Mouse (Mus musculus) lung, embryonic 15.5 days (tissue): ENCODE data around the gene Clta. TPM values are rescaled to one million over a fixed set of nuclear protein-coding genes. Genes with fewer than 3 reads are reported as not detected.

Source experiments
- ATAC-seq: fragments of 200-750 bp; cut with Nextera tagmentation; 2 replicates; pipeline ENCODE4 v1.8.0; 2017; ENCODE audit warnings: moderate number of reproducible peaks, borderline replicate concordance; ENCODE audit not compliant: low FRiP score, low TSS enrichment; ENCODE audit errors: extremely low read depth
- H3K27ac ChIP-seq: fragments of 300-500 bp; sonication (generic); 2 replicates; pipeline ENCODE4 v1.5.1; 2015; ENCODE audit warnings: moderate library complexity, mild to moderate bottlenecking, inconsistent platforms
- H3K27me3 ChIP-seq: fragments of 300-500 bp; sonication (generic); 2 replicates; pipeline ENCODE4 v1.6.1; 2015; ENCODE audit warnings: inconsistent platforms
- H3K36me3 ChIP-seq: fragments of 300-500 bp; sonication (generic); 2 replicates; pipeline ENCODE4 v1.6.1; 2015; ENCODE audit warnings: inconsistent platforms
- H3K4me1 ChIP-seq: fragments of 300-500 bp; sonication (generic); 2 replicates; pipeline ENCODE4 v1.6.1; 2015; ENCODE audit warnings: inconsistent platforms
- H3K4me2 ChIP-seq: fragments of 300-500 bp; sonication (generic); 2 replicates; pipeline ENCODE4 v1.6.1; 2015; ENCODE audit warnings: inconsistent platforms, mild to moderate bottlenecking, moderate library complexity
- H3K4me3 ChIP-seq: fragments of 300-500 bp; sonication (generic); 2 replicates; pipeline ENCODE4 v1.5.1; 2015; ENCODE audit warnings: mild to moderate bottlenecking, inconsistent platforms
- H3K9ac ChIP-seq: fragments of 300-500 bp; sonication (generic); 2 replicates; pipeline ENCODE4 v1.6.1; 2015; ENCODE audit warnings: inconsistent platforms
- H3K9me3 ChIP-seq: fragments of 300-500 bp; sonication (generic); 2 replicates; pipeline ENCODE4 v1.6.1; 2016; ENCODE audit warnings: inconsistent platforms
- WGBS: fragments of 180-500 bp; shearing (Covaris S2); methylation state at CpG from one replicate; pipeline ENCODE4 v1.1.7; 2015; 5-methylcytosine and 5-hydroxymethylcytosine counted together
- polyA plus RNA-seq: library from polyadenylated mRNA; unstranded; fragments of >200 nt; fragmentation: Nextera tagmentation; extraction: Ambion mirVana; gene quantifications from 2 replicates; pipeline ENCODE4 v1.2.1, GENCODE M21; 2015

Gene Clta
- polyA plus RNA-seq, 1 experiment from 2014 or later, result 223 TPM

- Histone ChIP-seq H3K9ac (no peak overlapping the region), H3K4me1 (peaks cover 25% of the 10 kb centered on the region), H3K36me3 (peaks cover 3% of the 10 kb centered on the region; the same call in 1 of the 2 replicates), H3K27ac (no peak overlapping the region), H3K4me3 (no peak overlapping the region), H3K27me3 (no peaks in the 10 kb centered on the region), H3K4me2 (no peak overlapping the region), H3K9me3 (no peaks in the 10 kb centered on the region)
- no peak for ATAC-seq
- 67% methylated on average over 6 of the region's 6 CpGs for WGBS
Observed at GRCm38 (mm10) chr4:44066891-44067290, 62.6 kb downstream of the Clta start.

GRCm38 (mm10) chr4:44068736-44069135 lies 64.5 kb downstream of the Clta start:
- Histone ChIP-seq H3K9me3 (no peaks in the 10 kb centered on the region), H3K9ac (no peak overlapping the region), H3K4me3 (no peak overlapping the region), H3K27me3 (no peaks in the 10 kb centered on the region), H3K27ac (peak overlapping the region; percentile 35; the same call in 1 of the 2 replicates), H3K4me1 (peaks cover 31% of the 10 kb centered on the region), H3K4me2 (peak overlapping the region; percentile 16; the same call in 1 of the 2 replicates), H3K36me3 (peaks cover 3% of the 10 kb centered on the region; the same call in 1 of the 2 replicates)
- ATAC-seq, result no peak
- WGBS, result 41% methylated on average over 9 of the region's 9 CpGs

GRCm38 (mm10) chr4:44069411-44069810 lies 65.2 kb downstream of the Clta start:
- Histone ChIP-seq H3K9me3 (no peaks in the 10 kb centered on the region), H3K4me3 (no peak overlapping the region), H3K9ac (no peak overlapping the region), H3K4me2 (no peak overlapping the region), H3K27me3 (no peaks in the 10 kb centered on the region), H3K4me1 (peaks cover 31% of the 10 kb centered on the region), H3K27ac (no peak overlapping the region), H3K36me3 (peaks cover 3% of the 10 kb centered on the region; the same call in 1 of the 2 replicates)
- no peak for ATAC-seq
- 91% methylated on average over 4 of the region's 4 CpGs for WGBS

DNA sequence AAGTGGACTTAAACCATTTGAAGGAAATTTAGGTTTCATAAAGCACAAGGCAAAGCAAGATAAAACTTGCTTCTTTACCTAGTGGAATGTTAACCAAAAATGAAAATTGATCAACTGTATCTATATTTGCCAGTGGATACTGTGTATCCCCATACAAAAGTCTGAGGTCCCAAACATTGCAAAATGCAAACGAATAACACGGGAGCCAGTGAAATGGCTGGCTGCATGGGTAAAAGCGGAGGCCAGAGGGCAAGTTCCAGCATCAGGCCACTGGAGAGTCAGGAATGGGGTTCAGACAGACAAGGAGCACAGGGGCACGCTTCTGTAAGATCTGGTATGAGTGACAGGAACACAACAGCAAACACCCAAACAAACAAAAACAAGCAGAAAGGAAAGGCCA lies 66.4 kb downstream of the Clta start:
- Histone ChIP-seq H3K9ac (0 out of 2 replicates have a peak overlapping the region, but pooled peaks have one; percentile 78), H3K4me3 (peak overlapping the region; percentile 84)

GRCm38 (mm10) chr4:44071741-44072145 lies 67.5 kb downstream of the Clta start:
- H3K27me3 ChIP-seq, result no peaks in the 10 kb centered on the region
- H3K4me1 ChIP-seq, result peaks cover 21% of the 10 kb centered on the region
- peak overlapping the region; percentile 89 for H3K27ac ChIP-seq
- 4% methylated on average over 11 of the region's 11 CpGs for WGBS
- peak overlapping the region; percentile 84 for H3K4me3 ChIP-seq
- H3K9ac ChIP-seq, result peak overlapping the region; percentile 78
- H3K4me2 ChIP-seq, result peak overlapping the region; percentile 87
- ATAC-seq, result no peak
- no peaks in the 10 kb centered on the region for H3K36me3 ChIP-seq
- no peaks in the 10 kb centered on the region for H3K9me3 ChIP-seq

More for the DNA sequence above, 66.4 kb downstream of the Clta start:
- no peak overlapping the region for H3K27ac ChIP-seq
- no peaks in the 10 kb centered on the region for H3K27me3 ChIP-seq
- H3K4me1 ChIP-seq, result peaks cover 28% of the 10 kb centered on the region
- H3K36me3 ChIP-seq, result peaks cover 3% of the 10 kb centered on the region; the same call in 1 of the 2 replicates
- no peaks in the 10 kb centered on the region for H3K9me3 ChIP-seq
- WGBS, result 75% methylated on average over 4 of the region's 4 CpGs
- H3K4me2 ChIP-seq, result peak overlapping the region; percentile 87
- no peak for ATAC-seq

GRCm38 (mm10) chr4:44072146-44072872 lies 68.1 kb downstream of the Clta start:
- peak overlapping the region; percentile 78 for H3K9ac ChIP-seq
- peak overlapping the region; percentile 84 for H3K4me3 ChIP-seq
- peak; percentile 97 for ATAC-seq
- WGBS, result under 1% methylated on average over 70 of the region's 70 CpGs
- H3K4me2 ChIP-seq, result peak overlapping the region; percentile 87
- peaks cover 21% of the 10 kb centered on the region for H3K4me1 ChIP-seq
- peak overlapping the region; percentile 89 for H3K27ac ChIP-seq
- H3K27me3 ChIP-seq, result no peaks in the 10 kb centered on the region
- no peaks in the 10 kb centered on the region for H3K36me3 ChIP-seq
- H3K9me3 ChIP-seq, result no peaks in the 10 kb centered on the region

DNA sequence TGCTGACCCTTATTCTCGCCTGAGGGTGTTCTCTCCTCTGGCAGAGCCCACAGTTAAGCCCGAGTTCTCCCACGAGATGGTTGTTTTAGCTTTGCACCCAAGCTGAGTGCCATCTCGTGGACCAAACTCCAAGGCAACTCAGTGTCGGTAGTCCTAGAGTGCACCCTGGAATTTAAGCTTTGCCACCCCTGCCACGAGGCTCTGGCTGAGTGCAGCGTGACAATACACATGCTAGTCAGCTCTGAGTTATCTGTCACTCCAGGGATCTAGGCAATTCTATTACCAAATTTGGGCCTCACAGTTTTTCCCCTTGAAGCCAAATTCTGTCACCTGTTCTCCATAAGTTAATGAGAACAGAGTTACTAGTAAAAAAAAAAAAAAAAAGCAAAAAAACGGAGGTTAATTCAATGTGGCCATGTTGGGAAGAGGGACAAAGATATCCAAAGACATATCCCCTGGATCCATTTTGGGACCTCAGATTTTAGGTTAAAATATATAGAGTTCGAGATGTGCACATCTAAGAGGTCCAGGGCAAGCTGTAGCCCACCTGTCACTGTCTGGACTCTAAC lies 68.7 kb downstream of the Clta start:
- H3K27ac ChIP-seq, result peak overlapping the region; percentile 89
- 7% methylated on average over 9 of the region's 9 CpGs for WGBS

DNA sequence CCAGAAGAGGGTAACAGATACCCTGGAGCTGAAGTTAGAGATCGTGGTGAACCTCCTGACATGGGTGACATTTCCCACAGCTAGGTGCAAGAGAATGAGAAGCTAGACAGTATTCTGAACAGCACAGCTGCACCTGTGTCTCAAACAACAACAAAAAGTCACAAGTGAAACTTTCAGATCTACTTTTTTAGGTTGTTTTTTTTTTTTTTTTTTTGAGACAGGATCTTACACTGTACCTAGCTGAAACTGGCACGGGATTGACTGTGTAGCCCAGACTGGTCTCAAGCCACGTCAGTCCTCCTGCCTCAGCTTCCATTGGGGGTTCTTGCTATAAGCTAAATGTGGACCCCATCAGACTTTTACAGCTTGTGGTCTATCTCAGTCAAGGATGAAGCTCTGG lies 69.5 kb downstream of the Clta start:
- Histone ChIP-seq H3K4me1 (peaks cover 17% of the 10 kb centered on the region), H3K9ac (no peak overlapping the region), H3K27ac (no peak overlapping the region), H3K4me2 (no peak overlapping the region), H3K27me3 (no peaks in the 10 kb centered on the region), H3K9me3 (no peaks in the 10 kb centered on the region), H3K36me3 (no peaks in the 10 kb centered on the region), H3K4me3 (no peak overlapping the region)
- WGBS, result 75% methylated on average over 3 of the region's 3 CpGs
- no peak for ATAC-seq

More for the DNA sequence above, 68.7 kb downstream of the Clta start:
- peak overlapping the region; percentile 87 for H3K4me2 ChIP-seq
- H3K36me3 ChIP-seq, result no peaks in the 10 kb centered on the region
- H3K4me3 ChIP-seq, result peak overlapping the region; percentile 84
- H3K9me3 ChIP-seq, result no peaks in the 10 kb centered on the region
- no peaks in the 10 kb centered on the region for H3K27me3 ChIP-seq
- H3K4me1 ChIP-seq, result peaks cover 21% of the 10 kb centered on the region
- peak; percentile 61 for ATAC-seq
- H3K9ac ChIP-seq, result peak overlapping the region; percentile 78

- Histone ChIP-seq H3K27me3 (no peaks in the 10 kb centered on the region), H3K27ac (no peak overlapping the region), H3K9me3 (no peaks in the 10 kb centered on the region), H3K4me3 (no peak overlapping the region), H3K9ac (no peak overlapping the region), H3K36me3 (no peaks in the 10 kb centered on the region), H3K4me2 (no peak overlapping the region), H3K4me1 (peaks cover 16% of the 10 kb centered on the region)
- ATAC-seq, result no peak
- WGBS, result 57% methylated on average over 4 of the region's 4 CpGs
Observed at GRCm38 (mm10) chr4:44074422-44074821, 70.2 kb downstream of the Clta start.

DNA sequence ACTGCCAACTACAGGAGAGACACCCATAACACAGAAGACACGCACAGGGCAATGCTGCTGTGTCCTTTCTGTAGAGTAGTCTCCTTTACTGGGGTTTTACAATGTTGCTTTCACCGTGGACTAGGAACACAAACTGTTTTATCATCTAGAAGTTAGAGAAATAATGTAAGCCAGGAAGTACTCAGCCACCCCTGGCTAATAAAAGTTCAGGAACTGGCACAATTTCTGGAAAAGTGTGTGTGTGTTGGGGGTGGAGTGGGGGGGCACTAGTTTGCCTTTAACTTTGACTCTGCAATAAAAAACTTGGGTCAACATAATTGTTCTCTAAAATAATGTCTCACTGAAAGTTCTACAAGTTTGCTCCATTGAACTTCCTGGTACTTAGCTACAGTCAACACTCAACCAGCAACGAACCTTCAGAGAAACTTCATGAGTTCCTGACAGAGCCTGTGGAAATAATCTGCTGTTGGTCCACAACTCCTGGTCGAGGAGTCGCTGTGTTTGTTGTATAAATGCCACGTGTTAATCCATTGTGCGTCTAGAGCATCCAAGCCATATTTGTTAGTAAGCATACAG lies 74.2 kb downstream of the Clta start:
- Histone ChIP-seq H3K4me1 (peaks cover 3% of the 10 kb centered on the region; the same call in 1 of the 2 replicates), H3K9me3 (no peaks in the 10 kb centered on the region), H3K4me3 (no peak overlapping the region), H3K9ac (no peak overlapping the region), H3K27ac (peak overlapping the region; percentile 53), H3K36me3 (no peaks in the 10 kb centered on the region), H3K4me2 (no peak overlapping the region), H3K27me3 (no peaks in the 10 kb centered on the region)
- WGBS, result 61% methylated on average over 7 of the region's 7 CpGs
- no peak for ATAC-seq
